Mouse (Mus musculus): Measurements from ENCODE around the gene Palb2.
"Not testable (repeated sequence)": the region's sequence is repeated elsewhere in the genome, so short reads cannot be mapped to it uniquely, and the experiment has no call there.

Palb2 gene

DNA sequence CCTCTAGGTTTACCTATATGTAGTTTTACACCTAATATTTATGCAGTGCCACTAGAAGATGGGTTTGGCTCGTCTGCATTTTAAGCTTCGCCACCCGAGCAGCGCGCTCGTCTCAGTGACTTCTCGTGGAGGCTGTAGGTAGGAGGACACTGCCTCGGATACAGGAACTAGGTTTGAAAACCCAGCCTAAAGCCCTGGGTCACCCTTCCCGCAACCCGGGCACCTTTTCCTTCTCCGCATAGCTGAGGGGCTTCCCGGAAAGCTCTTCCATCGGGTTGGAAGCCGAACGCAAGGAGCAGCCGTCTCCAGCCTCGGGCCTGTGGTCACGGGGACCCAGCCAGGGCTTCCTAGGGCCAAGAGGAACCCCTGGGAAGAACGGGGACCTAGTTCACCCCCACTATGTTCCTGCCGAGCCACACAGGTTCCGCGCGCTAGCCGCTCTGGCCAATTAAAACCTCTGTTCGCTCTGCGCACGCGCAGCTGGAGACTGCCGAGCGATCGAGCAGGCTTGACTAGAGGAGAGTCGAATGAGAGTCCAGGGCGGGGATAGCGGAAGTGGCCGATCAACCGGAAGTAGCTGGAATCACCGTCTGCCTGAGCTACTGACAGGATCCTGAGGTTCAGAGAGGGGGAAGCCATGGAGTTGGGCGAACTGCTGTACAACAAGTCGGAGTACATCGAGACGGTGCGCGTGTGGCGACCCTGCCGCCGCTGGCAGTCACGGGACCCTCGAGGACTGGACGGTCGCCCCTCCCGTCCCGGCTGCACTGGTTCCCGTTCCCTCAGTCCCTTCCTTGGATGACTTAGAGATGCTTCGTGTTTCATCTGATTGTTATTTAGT, at the start of gene Palb2, which contains the start of gene Dctn5:
Gene Palb2 (minus strand): TSS at position 489 of the 841 bp plus-strand sequence.
Gene Dctn5 (plus strand): TSS at position 545 of the 841 bp plus-strand sequence.
- peak; percentile 98 for DNase-seq (ENCODE audit: low spot score)

DNA sequence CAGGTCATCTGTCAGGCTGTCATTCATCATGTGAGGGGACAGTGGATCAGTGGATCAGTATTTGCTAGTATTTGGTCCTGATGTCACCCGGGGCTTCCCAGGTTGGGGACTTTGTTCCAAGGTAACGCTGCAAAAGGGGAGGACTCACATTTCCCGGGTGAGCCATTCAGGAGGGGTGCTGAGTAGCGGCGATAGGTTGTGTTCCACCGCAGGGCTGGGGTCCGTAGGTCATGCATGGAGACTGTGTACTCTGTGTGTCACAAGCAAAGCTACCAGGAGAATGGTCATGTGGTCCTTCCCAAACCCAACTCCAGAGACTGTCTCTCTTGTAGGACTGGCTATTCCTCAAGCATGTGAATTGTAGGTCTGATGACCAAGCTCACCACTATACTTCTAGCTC, 47.9 kb upstream of the Palb2 start:
- DNase-seq (ENCODE audit: low spot score) = no peak

DNA sequence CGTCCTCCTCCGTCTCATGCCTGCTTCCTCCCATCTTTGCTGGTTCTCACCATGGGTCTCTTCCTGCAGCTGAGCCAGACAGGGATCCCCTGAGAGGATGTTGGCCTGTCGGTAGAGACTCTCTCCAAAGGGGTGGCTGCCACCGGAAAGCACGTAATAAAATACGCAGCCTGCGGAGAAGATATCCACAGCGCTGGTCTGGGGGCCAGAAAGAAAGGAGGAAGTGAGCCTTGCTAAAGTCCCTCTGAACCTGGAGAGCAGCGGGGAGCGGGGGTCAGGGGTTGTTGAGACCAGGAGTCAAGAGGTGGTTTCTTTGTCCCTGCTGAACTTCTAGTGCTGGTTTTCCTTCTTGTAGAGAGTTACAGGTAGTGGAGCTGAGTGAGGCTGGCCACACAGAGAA, 38.8 kb upstream of the Palb2 start:
- DNase-seq (ENCODE audit: low spot score) = no peak

DNA sequence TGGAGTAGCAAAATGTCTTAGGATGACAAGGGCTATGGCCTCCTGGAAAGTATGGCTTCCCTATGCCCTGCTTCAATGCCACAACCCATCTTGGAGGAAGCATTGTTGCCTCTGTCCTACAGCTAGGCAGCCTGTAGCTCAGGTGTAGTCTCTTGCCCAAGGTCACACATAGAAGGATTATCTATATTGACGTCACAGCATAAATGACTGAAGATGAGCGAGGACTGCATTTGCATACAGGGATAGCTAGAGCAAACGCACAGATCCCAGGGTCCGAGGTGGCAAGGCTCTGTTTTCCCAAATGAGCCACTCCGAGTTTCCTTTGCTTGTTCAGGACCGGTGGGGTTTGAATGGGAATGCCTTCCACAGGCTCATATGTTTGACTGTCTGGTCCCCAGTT, 37.9 kb upstream of the Palb2 start:
- DNase-seq (ENCODE audit: low spot score) = no peak

DNA sequence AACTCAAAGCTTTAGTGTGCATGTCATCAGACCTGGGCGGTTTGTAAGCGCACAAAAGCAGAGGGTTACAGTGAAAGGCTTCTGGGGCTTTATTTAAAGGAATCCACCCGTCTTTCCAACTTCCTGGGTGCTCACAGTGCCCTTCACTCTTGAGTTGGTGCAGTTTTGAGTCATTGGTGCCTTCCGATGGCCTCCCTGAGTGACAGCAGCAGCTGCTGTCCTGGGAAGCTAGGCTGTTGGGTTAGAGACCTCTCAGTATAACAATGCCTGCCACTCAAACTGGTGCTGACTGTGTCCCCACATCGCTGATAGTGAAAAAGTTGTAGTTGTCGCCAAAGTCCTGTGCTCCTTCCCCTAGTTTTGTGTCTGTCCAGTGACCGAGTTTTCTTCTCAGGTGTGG, 34.4 kb upstream of the Palb2 start:
- no peak for DNase-seq (ENCODE audit: low spot score)

DNA sequence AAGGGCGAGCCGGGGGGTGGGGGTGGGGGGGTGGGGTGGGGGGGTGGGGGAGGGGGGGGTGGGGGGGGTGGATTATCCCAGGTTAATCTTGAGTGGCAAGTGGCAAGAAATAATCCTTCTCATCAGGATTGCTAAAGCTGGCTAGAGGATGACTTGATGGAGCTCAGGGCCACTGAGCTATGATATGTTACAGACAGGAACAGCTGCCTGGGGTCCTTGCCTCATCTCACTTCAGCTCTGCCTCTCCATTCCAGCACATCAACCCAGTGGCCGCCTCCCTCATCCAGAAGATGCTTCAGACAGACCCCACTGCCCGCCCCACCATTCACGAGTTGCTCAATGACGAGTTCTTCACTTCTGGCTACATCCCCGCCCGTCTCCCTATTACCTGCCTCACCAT, 31.0 kb upstream of the Palb2 start:
- DNase-seq (ENCODE audit: low spot score) = no peak

DNA sequence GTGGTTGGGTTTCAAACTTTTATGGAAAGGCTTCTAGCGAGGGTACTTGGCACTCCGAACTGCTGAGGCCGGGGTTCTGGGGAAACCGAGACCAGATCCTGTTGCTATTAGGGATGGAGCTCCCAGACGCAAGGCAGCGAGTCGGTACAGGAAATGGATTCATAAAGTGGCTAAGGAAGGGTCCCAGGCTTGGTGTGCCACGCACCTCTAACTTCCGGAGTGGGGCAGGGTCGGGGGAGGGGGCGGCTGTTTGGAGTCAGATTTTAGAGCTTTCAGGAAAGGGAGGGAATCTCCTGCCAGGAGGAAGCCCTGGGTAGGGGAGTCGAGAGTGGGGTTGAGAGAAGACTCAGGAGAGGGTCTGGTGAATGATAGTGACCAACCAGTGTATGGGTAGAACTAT, 27.3 kb upstream of the Palb2 start:
- DNase-seq (ENCODE audit: low spot score) = no peak

DNA sequence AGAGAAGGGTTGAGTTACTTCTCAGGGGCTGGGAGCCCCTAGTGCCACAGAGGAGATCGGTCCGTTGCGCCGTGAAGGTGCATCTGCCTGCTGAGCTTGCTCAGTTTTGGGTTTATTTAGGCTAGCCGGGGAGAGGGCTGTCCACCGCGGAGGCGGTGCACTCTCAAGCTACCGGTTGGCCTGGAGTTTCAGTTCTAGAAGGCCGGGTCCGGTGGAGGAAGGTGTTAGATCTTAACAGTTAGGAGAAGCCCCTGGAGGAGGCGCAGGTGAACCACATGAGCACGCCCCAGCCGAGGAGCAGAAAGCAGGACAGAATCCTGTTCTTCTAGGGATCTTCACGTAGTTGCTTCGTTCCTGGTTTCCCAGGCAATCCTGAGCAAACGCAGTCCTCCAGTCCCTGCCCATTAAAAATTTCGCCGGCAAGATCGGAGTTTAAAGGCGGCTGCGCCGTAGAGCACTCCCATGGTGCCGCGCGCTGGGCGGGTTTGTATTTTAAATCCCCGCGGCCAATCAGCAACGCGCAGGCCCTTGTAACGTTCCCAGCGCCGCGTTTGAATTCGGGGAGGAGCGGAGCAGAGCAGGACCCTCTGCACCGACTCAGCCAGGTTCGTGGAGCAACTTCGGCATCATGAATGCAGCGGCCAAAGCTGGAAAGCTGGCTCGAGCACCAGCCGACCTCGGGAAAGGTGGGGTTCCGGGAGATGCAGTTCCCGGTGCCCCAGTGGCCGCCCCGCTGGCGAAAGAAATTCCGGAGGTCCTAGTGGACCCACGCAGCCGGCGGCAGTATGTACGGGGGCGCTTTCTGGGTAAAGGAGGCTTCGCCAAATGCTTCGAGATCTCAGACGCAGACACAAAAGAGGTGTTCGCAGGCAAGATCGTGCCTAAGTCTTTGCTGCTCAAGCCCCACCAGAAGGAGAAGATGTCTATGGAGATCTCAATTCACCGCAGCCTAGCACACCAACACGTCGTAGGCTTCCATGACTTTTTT, 26.4 kb upstream of the Palb2 start, which contains the start of gene Plk1:
Gene Plk1 (plus strand): TSS at position 525 of the 988 bp plus-strand sequence.
- DNase-seq (ENCODE audit: low spot score) = peak; percentile 39

DNA sequence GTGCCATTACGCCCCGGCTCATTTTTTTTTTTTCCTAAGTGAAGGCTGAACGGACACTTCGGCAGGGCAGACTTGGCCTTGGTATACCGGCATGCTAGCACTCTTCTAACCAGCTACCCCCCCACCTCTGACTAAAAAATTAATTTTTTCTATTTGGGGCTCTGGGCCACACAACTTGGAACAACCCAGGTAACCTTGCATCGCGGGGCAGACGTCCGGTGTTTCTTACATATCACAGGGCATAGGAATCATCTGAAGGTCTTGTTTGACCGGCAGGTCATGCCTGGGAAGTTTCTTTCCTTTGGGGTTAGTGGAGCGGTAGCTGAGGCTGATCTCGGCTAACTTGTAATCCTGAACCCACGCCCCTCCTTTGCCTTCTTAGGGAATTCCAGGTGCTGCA, 25.7 kb upstream of the Palb2 start:
- DNase-seq (ENCODE audit: low spot score) = no peak

DNA sequence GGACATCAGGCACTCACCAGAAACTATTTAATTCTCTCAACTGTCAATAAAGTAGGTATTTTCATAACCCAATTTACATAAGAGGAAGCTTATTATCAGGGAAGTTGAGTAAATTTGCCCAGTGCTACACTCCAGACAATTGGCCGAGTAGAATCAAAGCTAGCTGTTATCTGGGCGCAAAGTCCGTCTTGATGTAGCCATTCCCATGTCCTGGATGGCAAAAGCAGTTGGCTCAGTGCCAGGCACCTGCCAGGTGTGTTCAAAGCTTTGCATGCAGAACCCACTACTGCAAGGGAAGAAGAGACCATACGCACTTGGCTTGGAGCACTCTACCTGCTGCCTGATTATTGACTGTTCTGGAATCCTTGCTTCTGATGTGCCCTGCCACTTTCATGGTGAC, 19.7 kb upstream of the Palb2 start:
- DNase-seq (ENCODE audit: low spot score) = no peak

DNA sequence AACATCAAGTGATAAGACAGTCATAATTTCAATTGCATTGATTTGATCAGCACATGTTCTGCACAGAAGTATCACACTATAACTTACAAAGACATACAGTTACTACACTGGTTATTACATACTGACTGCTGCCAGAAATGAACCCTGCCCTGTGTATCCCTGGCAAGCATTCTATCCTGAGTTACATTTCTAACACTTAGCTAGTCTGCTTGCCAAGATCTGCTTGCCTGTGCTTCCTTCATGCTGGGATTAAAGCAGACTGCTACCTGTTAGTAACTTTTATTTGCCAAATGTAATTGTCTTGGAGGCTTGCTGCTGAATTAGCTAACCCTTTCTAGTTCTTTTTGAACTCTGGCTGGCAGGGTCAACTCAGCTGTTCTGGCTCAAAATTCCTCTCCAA, 8.2 kb upstream of the Palb2 start:
- DNase-seq (ENCODE audit: low spot score) = no peak

DNA sequence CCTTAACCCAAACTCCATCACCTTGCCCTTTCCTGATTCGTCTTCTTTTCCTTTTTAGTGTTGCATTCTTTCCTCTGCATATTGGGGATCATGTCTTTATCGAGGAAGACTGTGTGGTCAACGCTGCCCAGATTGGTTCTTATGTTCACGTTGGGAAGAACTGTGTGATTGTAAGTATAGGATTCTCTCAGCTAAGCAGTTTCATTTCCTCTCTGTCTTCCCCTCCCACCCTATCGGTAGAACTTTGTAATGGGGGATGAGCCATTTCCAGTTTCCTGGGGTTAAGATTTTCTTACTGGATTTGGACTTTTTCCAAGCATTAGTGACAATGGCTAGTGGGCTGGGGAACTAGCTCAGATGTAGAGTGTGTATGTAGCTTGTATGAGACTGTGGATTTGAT, 5.4 kb upstream of the Palb2 start:
- no peak for DNase-seq (ENCODE audit: low spot score)

DNA sequence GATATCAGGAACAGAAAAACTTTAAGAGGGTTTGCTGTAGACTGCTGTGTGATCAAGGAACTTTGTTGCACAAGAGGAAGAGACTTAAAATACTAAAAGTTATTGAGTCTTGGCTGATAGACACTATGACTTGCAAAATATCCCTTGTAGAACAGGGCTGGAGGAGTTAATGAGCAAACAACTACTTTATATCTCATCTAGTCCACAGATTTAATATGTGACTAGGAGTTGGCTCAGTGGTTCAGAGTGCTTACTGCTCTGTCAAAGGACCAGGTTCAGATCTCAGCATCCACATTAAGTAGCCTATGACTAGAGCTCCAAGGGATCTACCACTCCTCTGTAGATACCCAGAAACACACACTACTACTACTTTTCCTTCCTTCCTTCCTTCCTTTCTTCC, 4.3 kb upstream of the Palb2 start:
- DNase-seq (ENCODE audit: low spot score) = no peak

DNA sequence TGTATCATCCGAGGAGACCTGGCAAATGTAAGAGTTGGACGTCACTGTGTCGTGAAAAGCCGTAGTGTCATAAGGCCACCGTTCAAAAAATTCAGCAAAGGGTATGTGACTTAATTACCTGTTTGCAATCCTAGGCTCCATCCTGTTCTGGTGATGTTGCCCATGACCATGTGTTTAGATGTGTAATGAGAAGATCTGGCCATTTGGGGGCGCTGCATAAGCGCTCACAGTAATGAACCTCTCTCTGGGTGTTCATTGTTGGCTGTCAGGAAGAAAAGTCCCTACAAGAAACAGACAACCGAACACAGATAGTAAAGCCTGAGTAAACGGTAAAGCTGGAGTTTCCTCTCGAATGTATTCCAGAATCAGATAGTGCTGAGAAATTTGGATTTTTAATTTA, 2.3 kb upstream of the Palb2 start:
- peak; percentile 38 for DNase-seq (ENCODE audit: low spot score)

DNA sequence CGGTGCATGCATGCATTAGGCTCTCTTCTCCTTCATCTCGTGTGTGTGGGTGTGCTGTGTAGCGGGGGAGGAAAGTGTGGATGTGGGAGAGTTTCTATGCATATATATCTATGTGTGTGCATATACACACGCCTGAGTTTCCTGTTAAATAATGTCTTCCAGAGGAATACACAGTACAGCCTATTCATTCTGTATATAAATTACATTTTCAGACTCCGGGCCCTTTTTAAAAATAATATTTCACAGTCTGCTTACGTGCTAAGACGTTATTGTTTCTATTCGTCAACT, 497 bp upstream of the Palb2 start:
- no peak for DNase-seq (ENCODE audit: low spot score)

DNA sequence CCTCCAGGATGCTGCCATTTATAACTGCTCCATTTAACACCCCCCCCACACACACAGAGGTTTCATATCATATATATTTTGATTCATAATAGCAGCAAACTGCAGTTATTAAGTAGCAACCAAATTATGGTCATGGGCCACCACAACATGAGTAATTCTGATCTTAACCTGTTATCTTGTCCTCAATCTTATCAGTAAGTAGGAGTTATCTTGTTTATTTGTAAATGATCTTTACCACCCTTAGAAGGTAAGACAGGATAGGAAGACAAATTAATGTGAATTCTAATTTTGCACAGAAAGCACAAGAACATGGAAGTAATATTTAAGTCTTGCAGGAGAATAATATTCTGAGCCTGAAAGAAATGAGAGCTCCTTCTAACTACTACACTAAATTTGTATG, 951 bp downstream of the Palb2 start:
- DNase-seq (ENCODE audit: low spot score) = no peak

DNA sequence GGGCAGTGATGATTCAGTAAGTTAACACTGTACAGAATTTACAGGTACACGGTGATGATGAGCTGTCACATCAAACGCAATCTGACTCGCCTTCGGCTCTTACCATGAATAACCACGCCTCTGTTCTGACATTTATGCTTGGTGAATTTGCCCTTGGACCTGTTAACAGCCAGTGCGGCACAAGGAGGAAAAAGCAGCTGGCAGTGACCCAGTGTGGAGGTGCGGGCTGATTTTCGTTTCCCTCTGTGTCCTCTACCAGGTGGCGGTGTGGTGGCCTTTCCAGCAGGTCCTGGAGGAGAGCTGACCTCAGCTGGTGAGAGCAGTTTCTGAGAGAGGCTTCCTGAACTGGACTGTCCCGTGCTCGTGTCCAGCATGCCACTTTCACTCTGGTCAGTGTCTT, 5.8 kb downstream of the Palb2 start:
- no peak for DNase-seq (ENCODE audit: low spot score)

DNA sequence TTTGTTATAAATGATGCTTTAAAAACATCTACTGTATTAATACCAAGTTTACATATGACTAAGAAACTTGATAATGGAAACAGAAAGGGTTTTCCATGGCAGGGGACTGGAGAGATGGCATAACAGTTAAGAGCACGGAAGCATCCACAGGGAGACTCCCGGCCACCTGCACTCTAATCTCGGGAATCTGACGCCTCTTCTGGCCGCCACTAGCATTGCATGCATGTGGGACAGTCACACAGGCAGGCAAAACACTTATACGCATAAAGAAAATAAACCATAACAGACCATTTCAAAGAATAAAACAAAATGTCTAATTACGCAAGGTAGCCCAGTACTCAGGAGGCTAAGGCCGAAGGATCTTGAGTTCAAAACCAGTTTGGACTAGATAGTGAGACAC, 7.1 kb downstream of the Palb2 start:
- no peak for DNase-seq (ENCODE audit: low spot score)

DNA sequence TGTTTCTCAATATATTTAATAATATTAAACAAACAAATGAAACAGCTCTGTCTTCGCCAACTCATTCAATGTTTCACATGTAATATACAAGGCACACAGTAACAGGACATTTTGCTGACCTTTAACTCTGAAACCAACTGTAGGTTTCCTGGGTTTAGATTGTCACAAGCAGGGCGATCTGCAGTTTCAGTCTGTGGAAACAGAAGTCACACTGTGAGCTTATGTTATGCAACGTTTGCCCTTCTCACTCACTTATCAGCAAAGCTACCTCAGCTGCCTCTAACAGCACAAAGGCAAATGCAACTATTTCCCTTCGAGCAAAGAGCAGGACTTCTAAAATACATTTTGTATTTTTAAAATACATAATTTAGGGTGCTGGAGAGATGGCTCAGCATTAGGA, 9.3 kb downstream of the Palb2 start:
- no peak for DNase-seq (ENCODE audit: low spot score)

DNA sequence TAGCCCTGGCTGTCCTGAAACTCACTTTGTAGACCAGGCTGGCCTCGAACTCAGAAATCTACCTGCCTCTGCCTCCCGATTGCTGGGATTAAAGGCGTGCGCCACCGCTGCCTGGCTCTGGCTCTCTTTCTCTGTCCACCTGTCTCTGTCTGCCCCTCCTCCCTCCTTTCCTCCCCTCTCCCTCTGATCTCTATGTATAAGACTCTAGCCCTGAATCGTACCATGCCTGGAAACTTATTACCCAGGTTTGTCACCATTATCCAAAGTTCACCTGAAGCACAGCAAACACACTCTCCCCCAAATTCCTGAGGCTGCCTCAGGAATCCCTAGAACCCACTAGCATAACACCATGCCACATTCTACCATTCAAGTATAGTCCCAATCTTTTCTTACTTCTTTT, 24.6 kb downstream of the Palb2 start:
- no peak for DNase-seq (ENCODE audit: low spot score)

DNA sequence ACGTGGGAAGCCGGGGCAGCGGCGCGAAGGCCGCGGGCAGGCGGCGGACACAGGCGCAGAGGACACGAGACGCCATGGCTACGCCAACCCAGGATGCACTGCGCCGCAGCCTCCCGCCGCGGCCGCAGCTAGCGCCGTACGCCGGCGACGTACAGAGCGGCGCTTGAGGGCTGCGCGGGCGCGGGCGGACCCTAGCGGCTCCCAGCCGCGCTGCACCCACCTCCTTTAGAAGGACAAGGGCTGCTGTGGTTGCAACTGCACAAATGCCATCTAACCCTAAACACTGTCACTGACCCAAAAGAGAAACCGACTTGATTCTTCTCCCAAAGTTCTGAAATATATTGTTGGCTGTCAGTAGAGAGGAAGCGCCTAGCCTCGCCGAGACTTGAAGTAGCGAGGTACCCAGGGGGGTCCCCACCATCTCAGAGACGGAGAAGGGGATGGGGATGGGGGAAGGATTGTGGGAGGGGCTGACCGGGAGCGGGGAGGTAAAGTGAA, 31.0 kb downstream of the Palb2 start, which contains the start of gene Ndufab1:
Gene Ndufab1 (minus strand): TSS at position 140 of the 498 bp plus-strand sequence.
- peak; percentile 82 for DNase-seq (ENCODE audit: low spot score)

DNA sequence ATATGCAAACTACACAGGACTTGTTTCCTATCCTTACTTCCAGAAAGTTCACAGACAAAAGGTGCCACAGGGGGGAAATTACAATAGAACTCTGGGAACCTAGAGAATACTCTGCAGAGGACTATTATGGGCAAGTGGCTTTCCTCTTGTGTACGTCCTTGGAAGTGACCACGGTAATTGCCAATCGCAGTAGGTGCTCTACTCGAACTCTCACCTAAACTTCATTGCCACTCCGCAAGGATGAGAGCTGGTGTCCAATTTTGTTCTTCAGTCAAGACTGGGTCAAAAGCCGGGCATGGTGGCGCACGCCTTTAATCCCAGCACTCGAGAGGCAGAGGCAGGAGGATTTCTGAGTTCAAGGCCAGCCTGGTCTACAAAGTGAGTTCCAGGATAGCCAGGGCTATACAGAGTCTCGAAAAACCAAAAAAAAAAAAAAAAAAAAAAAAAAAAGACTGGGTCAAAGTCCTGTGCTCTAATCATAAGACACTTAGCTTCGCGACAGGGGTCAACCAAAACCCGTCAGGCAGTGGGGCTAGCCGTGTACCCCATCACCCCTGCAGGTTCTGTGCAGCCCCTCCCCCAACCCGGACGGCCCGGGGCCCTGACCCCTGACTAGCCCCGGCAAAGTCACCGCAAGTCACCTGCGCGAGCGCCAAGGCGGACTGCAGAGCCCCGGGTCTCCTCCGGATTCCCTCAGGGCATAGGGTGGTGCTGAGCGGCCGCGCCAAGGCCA, 31.6 kb downstream of the Palb2 start:
- DNase-seq (ENCODE audit: low spot score) = not testable (repeated sequence)
